Mouse (Mus musculus) heart, embryonic 11.5 days (tissue): ENCODE results near the gene Focad. TPM values are rescaled to one million over a fixed set of nuclear protein-coding genes. Genes with fewer than 3 reads are reported as not detected.
A peak's percentile ranks its signal among the peaks of the same experiment; 100 is the strongest.

ENCODE experiments used
- ATAC-seq: fragments of 200-750 bp; cut with Nextera tagmentation; replicated peaks from 2 replicates; pipeline ENCODE4 v1.8.0; 2017; ENCODE audit warnings: moderate library complexity; ENCODE audit not compliant: insufficient number of reproducible peaks, low FRiP score, low TSS enrichment
- H3K27ac ChIP-seq: fragments of 300-500 bp; sonication (generic); 2 replicates; pipeline ENCODE4 v1.5.1; 2014; ENCODE audit warnings: mild to moderate bottlenecking, low read depth, low read length
- H3K27me3 ChIP-seq: fragments of 300-500 bp; sonication (generic); 2 replicates; pipeline ENCODE4 v1.6.1; 2014; ENCODE audit warnings: mild to moderate bottlenecking, low read length, mixed read lengths; ENCODE audit not compliant: control insufficient read depth, insufficient read depth
- H3K36me3 ChIP-seq: fragments of 300-500 bp; sonication (generic); 2 replicates; pipeline ENCODE4 v1.6.1; 2014; ENCODE audit warnings: mild to moderate bottlenecking, low read length, moderate library complexity, mixed read lengths; ENCODE audit not compliant: control insufficient read depth, insufficient read depth
- H3K4me1 ChIP-seq: fragments of 300-500 bp; sonication (generic); 2 replicates; pipeline ENCODE4 v1.6.1; 2014; ENCODE audit warnings: low read length; ENCODE audit not compliant: control insufficient read depth, insufficient read depth
- H3K4me2 ChIP-seq: fragments of 300-500 bp; sonication (generic); 2 replicates; pipeline ENCODE4 v1.6.1; 2014; ENCODE audit warnings: mild to moderate bottlenecking, moderate library complexity
- H3K4me3 ChIP-seq: fragments of 300-500 bp; sonication (generic); 2 replicates; pipeline ENCODE4 v1.5.1; 2014; ENCODE audit warnings: low read depth, low read length
- H3K9ac ChIP-seq: fragments of 300-500 bp; sonication (generic); 2 replicates; pipeline ENCODE4 v1.6.1; 2014; ENCODE audit warnings: mild to moderate bottlenecking, low read depth, low read length, moderate library complexity
- H3K9me3 ChIP-seq: fragments of 300-500 bp; sonication (generic); replicated peaks from 2 replicates; pipeline ENCODE4 v1.6.1; 2016; ENCODE audit warnings: low read length; ENCODE audit not compliant: control insufficient read depth
- WGBS: fragments of 180-500 bp; shearing (Covaris S2); extraction: QIAGEN DNeasy Blood & Tissue Kit; methylation state at CpG from one replicate; pipeline ENCODE4 v1.1.7; 2014; ENCODE audit not compliant: insufficient replicate concordance; 5-methylcytosine and 5-hydroxymethylcytosine counted together
- microRNA counts: library from miRNA; unstranded; fragments of <30 nt; microRNA quantifications from one replicate; lab custom pipeline; 2015
- microRNA-seq: library from miRNA; unstranded; fragments of <30 nt; microRNA quantifications from one replicate; pipeline ENCODE4, GENCODE M21; 2016; ENCODE audit warnings: borderline number of aligned reads
- polyA plus RNA-seq: library from polyadenylated mRNA; unstranded; fragments of >200 nt; fragmentation: Nextera tagmentation; extraction: Ambion mirVana; gene quantifications from 2 replicates; pipeline ENCODE4 v1.2.1, GENCODE M21; 2014

Gene Focad
- polyA plus RNA-seq, 1 experiment from 2014 or later, result 12.2 TPM

DNA sequence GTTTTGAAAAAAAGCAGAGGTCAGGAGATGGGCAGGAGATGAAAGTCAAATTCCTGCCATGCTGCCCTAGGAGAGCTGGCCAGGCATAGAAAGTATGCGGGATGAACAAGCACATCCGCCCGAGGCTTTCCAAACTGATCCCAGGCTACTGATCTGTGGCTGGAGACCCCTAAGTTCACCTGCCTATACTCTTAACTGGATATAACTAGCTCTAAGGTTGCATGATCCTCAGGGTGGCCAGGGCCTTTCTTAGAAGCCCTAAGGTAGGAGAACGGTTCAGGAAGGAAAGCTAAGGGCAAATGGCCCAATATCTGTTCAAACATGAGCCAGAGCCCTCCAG, 344.5 kb downstream of the Focad start:
- no peaks in the 10 kb centered on the region for H3K9me3 ChIP-seq
- H3K4me3 ChIP-seq, result peak overlapping the region; percentile 52
- no peaks in the 10 kb centered on the region for H3K36me3 ChIP-seq
- no peaks in the 10 kb centered on the region for H3K27me3 ChIP-seq
- WGBS, result 15% methylated on average over 4 of the region's 4 CpGs
- ATAC-seq, result no peak
- H3K4me1 ChIP-seq, result peaks cover 13% of the 10 kb centered on the region
- no peak overlapping the region for H3K27ac ChIP-seq
- no peak overlapping the region for H3K9ac ChIP-seq
- H3K4me2 ChIP-seq, result peak overlapping the region; percentile 84

DNA sequence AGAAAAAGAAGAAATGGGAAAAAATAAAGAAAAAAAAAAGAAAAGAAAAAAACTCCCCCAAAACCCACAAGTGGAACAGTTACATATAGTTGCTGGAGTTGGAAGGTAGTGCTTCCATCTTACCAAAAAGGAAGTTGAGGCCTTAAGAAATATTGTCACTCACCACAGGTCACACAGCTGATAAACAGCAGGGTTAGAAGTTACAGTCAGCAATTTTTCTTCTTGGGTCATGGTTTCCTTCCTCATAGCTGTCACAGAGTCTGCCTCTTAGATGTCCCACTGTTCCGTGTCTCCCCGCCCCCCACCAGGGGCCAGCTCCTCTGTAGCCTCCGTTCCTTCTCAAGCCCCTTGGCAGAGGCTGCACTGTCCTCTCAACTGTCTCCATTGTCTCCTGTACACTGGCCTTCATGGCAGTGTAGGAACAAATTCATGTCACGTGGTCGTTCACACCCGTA, 345.3 kb downstream of the Focad start:
- Histone ChIP-seq H3K27ac (no peak overlapping the region), H3K9me3 (no peaks in the 10 kb centered on the region), H3K4me1 (peaks cover 13% of the 10 kb centered on the region), H3K27me3 (no peaks in the 10 kb centered on the region), H3K36me3 (no peaks in the 10 kb centered on the region), H3K4me3 (no peak overlapping the region), H3K4me2 (no peak overlapping the region), H3K9ac (no peak overlapping the region)
- ATAC-seq, result 0 out of 2 replicates have a peak, but pooled peaks have one; percentile 12
- WGBS, result 73% methylated on average over 6 of the region's 6 CpGs

DNA sequence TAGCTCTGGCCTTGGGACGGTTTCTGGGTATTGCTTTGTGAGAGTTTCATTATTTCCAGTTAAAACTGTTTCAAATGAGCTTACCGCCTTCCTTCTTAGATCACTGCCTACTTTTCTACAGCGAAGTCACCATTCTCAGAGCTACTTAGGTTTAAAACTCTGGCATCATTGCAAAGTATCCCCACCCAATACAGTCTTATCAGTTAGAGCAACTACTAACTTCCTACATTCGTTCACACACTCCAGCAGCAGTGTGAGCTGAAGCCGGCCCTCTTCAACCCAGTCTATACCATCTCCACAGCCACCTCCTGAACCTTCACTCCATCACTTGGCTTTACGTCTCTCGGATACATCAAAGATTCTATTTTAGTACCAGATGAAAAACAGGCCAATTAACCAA, 346.4 kb downstream of the Focad start:
- ATAC-seq, result no peak
- Histone ChIP-seq H3K27ac (no peak overlapping the region), H3K9me3 (no peaks in the 10 kb centered on the region), H3K4me1 (peaks cover 13% of the 10 kb centered on the region), H3K9ac (no peak overlapping the region), H3K36me3 (no peaks in the 10 kb centered on the region), H3K27me3 (no peaks in the 10 kb centered on the region), H3K4me2 (no peak overlapping the region), H3K4me3 (no peak overlapping the region)
- WGBS, result 77% methylated on average over 7 of the region's 7 CpGs

DNA sequence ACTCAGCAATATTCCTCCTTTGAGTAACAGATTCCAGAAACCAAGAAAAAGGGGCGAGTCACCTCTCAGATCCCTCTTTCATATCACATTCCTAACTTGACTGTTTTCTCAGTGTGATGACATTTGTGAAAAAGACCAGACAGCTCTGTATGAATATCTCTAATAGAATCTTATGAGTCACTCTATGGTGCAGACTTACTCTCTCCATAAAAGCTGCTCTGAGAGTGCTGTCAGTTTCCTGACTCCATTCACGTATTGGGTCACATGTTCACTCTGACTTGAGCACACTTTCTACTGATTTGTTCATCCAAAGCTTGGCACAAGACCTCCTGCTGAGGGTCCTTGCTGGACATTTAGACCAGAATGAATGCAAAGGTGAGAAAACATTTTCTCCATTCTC, 354.5 kb downstream of the Focad start:
- no peak overlapping the region for H3K4me2 ChIP-seq
- no peaks in the 10 kb centered on the region for H3K9me3 ChIP-seq
- H3K27ac ChIP-seq, result no peak overlapping the region
- H3K4me3 ChIP-seq, result no peak overlapping the region
- 39% methylated on average over 2 of the region's 2 CpGs for WGBS
- H3K27me3 ChIP-seq, result no peaks in the 10 kb centered on the region
- H3K4me1 ChIP-seq, result no peaks in the 10 kb centered on the region
- no peaks in the 10 kb centered on the region for H3K36me3 ChIP-seq
- H3K9ac ChIP-seq, result no peak overlapping the region
- no peak for ATAC-seq

DNA sequence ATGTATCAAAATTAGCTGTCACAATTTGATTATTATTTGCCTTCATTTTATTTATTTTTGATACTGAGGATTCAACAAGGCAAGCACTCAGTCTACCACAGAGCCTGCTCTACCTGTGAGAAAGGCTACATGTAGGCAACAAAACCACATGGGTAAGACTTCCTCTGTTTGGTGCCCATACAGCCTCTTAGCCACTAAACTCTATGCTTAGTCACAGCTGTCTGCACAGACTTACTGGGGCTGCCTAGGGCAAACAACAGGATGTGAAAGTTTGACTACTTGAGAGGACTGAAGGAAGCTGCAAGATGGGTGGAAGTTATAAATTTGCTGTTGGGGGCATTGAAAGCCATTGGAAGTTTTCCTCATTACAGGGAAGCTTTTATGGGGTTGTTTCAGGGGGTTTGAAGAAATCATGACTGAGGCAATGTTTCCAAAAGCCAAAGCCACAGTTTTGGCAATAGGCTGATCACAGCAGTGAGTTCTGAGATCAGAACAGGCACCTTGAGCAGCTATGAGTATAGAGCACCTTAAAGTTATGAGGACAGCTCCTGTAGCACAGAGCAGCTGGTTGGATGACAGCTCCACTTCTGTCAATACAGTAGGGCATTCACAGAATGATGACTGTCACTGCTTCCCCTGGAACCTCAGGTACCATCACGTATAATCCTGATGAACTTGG, 355.8 kb downstream of the Focad start:
- Histone ChIP-seq H3K27ac (no peak overlapping the region), H3K4me2 (no peak overlapping the region), H3K9me3 (no peaks in the 10 kb centered on the region), H3K4me1 (no peaks in the 10 kb centered on the region), H3K9ac (no peak overlapping the region), H3K4me3 (no peak overlapping the region), H3K36me3 (no peaks in the 10 kb centered on the region), H3K27me3 (no peaks in the 10 kb centered on the region)
- WGBS, result 87% methylated on average over 1 of the region's 1 CpGs
- no peak for ATAC-seq

DNA sequence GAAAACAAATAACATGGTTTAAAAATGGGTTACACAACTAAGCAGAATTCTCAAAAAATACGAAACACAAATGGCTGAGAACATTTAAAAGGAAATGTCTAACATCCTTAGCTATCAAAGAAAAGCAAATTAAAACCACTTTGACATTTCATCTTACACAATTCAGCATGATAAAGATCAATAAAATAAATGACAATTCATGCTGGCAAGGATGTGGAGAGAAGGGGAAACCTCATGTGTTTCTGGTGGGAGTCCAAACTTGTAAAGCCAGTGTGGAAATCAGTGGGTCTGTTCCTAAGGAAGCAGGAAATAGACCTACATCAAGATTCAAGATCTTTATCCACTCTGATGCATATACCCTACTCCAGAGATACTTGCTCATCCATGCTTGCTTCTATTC, 363.7 kb downstream of the Focad start:
- no peaks in the 10 kb centered on the region for H3K36me3 ChIP-seq
- H3K27ac ChIP-seq, result no peak overlapping the region
- H3K9me3 ChIP-seq, result no peaks in the 10 kb centered on the region
- no peak overlapping the region for H3K9ac ChIP-seq
- no peak overlapping the region for H3K4me2 ChIP-seq
- H3K4me3 ChIP-seq, result no peak overlapping the region
- no peaks in the 10 kb centered on the region for H3K27me3 ChIP-seq
- ATAC-seq, result no peak
- WGBS, result 67% methylated on average over 1 of the region's 1 CpGs
- H3K4me1 ChIP-seq, result no peaks in the 10 kb centered on the region

DNA sequence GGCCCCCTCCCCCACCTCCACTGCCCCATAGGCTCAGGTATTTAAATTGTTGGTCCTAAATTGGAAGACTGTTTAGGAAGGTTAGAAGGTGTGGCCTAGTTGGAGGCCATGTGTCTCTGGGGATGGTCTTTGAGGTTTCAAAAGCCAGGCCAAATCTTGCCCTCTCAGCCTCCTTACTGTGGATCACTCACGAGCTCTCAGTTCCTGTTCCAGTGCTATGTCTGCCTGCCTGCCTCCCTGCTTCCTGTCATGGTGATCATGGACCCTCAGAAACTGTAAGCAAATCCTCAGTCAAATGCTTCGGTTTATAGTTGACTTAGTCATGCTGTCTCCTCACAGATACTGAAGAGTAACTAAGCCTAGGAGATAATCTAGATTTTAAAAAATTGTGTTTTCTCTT, 364.2 kb downstream of the Focad start:
- Histone ChIP-seq H3K36me3 (no peaks in the 10 kb centered on the region), H3K9me3 (no peaks in the 10 kb centered on the region), H3K9ac (no peak overlapping the region), H3K27ac (no peak overlapping the region), H3K4me1 (0 out of 2 replicates have a peak, but pooled peaks cover 2% of the 10 kb centered on the region), H3K27me3 (no peaks in the 10 kb centered on the region), H3K4me2 (no peak overlapping the region), H3K4me3 (no peak overlapping the region)
- 64% methylated on average over 2 of the region's 2 CpGs for WGBS
- ATAC-seq, result no peak

MicroRNA genes within 50 kb of the gene (microRNA counts, 519-probe panel; counts per million panel counts)
- microRNA mmu-miR-491 (lab: Ali Mortazavi, UCI), result 32.2 counts per million

Small RNAs within 50 kb of the gene (microRNA-seq; reads per million reads assigned to microRNA genes)
- gene Mir491, result 2.3 reads per million, percentile 28 among the genes with 10 or more reads in this experiment

Other genes with a start within 250 kb of the Focad start
- gene Mllt3, start 61.3 kb upstream of the Focad start, polyA plus RNA-seq, result 62.5 and 67.6 TPM in 2 replicates